Mouse (Mus musculus) spleen, postnatal 4 days (tissue): Measurements from ENCODE around the gene Hand2.

ENCODE experiments used
- DNase-seq, 2 experiments: peaks; one replicate each; pipeline ENCODE4 v3.0.0; 2022; ENCODE audit warnings: low spot score in 2 of 2

Gene Hand2

DNA sequence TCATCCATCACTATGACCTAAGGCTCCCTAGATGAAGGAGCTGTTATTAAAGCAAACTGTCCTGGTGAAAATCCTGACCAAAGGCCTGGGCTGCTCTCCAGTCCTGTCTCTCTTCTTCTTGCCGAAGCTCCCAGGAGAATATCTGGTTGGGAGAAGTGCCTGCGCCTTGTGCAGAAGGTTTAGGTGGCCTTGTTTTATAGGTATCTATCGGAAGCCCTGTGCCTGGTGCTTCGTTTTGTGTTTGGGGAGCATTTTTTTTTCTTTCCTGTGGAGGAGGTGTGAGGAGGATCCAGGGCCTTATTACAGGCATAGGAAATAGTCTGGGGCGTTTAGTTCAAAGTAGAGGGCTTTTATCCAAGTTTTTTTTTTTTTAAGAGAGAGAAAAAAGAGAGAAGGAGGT is 3.9 kb downstream of the Hand2 start:
- DNase-seq, result no peak

GRCm38 (mm10) chr8:57325111-57325891 is 4.5 kb downstream of the Hand2 start:
- no peak for DNase-seq

GRCm38 (mm10) chr8:57326091-57327065 is 5.6 kb downstream of the Hand2 start:
- DNase-seq, result no peak

GRCm38 (mm10) chr8:57327281-57328160 is 6.7 kb downstream of the Hand2 start:
- no peak for DNase-seq

DNA sequence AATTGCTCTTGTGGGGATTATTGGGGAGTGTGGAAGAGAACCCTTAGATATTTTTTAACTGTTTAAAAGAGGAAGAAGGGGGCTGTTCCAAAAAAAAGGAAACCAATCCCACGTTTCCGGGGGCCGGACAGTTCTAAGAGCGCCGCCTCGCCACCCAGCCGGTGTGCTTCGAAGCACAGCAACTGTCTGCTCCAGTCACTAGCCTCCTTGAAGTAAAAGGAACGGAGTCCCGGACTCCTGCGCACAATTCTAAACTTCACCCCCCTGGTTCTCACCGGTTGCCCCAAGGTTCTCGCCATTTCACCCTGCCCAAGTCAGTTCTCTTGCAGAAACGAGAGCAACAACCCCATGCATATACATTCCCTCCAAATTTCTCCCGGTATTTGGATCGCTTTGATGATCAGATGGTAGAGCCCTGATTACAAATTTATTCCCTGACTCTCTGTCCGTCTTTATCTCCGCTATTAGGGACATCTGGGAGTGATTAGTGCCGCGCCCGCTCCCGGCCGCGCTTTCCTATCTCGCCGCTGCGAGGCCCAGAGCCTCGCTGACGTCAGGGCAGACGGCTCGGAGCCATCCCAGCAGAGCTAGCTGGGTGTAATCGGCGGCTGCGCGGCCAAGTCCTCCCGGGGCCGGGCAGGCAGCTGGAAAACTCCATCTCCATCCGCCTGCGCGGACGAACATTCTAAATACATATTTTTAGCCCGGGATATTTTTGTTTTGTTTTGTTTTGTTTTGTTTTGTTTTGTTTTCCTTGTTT is 7.6 kb downstream of the Hand2 start:
- DNase-seq, result no peak

- no peak for DNase-seq
Measured at GRCm38 (mm10) chr8:57328931-57329341, 8.2 kb downstream of the Hand2 start.

GRCm38 (mm10) chr8:57330106-57330505 is 9.3 kb downstream of the Hand2 start:
- DNase-seq, result no peak

DNA sequence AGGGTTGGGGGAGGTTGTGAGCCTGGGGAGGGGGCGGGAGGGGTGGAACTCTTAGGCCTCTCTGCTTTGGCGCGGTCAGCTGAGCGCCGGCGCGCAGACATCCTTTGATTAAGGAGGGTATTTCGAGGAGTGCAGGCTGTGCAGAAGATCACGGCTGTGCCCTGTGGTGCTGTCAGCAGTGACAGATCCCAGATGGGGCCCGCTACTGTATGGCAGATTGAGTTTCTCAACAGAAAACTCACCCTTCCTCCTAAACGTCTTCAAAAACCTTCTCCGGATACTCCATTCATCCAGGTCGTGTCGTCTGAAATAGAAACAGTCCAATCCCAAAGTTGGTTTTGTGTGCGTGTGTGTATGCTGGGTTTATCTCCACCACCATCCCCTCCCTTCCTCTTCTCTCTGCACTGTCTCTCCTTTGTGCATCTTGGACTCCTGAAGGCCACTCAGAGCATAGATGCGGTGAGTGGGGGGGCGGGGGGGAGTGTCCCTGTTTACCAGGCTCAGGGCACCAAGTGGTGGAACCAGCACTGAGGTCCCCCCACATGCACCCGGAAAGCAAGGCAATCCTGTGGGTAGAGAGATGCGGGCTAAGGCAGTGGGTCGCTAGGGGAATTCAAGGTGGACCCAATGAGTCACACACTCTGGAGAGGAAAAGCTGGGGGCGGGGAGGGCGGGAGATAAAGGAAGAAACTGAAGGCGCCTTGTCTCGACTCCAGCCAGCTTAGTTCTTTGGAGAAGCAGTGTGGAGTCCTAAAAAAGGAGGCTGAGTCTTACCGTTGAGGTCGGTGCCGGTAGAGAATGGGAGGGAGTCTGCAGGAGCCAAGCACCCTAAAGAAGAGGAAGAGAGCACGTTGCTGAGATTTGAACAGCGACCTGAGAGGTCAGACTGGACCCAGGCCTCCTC is 11.2 kb downstream of the Hand2 start:
- DNase-seq, result no peak

DNA sequence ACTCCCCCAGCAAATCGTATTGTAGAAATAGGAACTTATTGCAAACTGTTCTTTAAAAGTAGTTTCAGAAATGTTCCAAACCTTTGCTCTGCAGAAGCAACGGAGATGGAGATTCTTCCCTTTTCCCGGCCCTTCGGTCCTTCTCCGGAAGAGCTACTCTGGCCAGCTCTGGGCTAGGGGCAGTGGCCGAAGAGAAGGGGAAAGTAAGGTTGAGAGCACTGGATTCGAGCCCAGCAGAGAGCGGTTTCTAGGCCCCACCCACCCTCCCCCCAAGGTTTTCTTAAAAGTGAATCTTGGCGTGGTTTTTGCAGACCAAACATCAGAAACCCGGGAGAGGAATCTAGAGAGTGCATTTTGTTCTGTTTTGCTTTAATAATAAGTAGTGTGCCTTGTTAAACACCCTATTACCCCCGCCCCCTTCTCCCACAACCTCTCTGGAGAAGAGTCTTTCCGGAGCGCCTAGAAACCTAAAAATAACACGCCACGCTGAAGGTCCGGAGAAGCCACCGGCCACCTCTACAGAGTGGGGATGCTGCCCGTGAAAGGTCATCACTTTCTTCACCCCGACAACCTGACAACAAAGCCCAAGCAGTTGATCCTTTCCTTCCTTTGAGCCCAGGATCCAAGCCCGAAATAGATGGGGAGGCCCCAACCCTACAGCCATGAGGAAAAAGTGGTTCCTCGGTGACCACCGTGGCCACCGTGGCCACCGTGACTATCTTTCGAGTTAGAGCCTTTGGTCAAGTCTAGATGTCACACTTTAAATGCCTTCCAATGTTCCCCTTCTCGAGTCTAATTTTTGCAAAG is 12.1 kb downstream of the Hand2 start:
- no peak for DNase-seq

DNA sequence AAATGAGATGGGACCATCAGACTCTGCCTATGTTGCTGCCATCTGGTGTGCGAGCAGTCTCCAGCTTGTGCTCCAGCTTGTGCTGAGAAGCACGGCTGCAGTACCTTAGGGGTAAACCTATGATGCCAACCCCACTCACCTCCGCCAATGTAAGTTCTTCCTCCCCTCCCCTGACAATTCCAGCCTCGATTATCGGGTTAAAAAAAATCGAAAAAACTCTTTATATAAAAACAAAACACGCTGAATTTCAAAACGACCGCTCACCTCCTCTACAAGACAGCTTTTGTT is 12.6 kb downstream of the Hand2 start:
- no peak for DNase-seq

GRCm38 (mm10) chr8:57333795-57334551 is 13.2 kb downstream of the Hand2 start:
- no peak for DNase-seq

DNA sequence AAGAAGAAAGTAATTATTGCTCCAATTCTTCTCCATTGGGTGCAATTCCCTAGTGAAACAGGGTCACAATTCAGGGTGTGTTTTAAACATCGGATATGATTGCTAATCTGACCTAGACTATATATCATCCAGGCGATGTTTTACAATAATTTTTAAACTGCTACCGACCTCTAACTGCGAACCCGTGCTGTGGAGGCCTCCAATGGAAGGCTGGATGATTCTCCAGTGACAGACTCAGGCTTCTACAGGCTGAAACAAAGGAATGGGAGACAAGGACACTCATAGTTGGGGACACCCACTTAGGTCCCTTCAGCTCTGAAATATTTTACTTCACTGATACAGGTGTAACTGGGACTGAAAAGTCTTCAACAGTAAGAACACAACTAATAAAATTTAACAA is 13.9 kb downstream of the Hand2 start:
- DNase-seq, result no peak

DNA sequence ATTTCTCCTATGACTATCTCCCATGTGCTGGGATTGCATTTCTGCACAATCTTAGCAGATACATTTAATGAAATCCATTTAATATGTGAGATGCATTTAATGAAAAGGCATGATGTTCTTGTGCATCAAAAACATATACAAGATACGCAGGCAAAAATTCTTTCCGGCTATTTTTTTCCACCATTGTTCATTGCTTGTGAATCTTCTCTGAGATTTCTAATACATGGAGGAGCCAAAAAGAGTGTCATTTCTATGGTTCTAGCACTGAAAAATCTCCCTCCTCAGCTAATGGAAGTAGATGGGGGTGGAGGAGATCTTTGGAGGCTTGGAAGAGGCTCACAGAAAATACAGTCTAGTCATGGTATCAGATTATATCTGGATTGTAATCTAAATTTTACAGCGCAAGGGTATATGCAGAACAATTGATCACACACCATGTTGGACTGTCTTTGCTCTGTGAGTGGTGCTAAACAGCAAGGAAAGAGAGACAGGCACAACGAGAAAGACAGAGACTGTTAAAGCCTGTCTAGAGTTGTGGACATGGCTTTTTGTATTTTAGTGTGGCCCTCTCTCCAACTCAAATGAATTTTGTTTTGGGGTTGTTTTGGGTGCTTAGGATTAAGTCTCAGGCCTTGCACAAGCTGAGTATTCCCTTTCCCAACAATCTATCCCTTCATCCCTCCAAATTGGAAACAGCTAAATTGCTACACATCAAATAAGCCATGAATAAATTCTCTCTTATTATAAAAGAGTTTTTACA is 16.7 kb downstream of the Hand2 start:
- DNase-seq, result no peak

- no peak for DNase-seq
Measured at GRCm38 (mm10) chr8:57339711-57340650, 19.2 kb downstream of the Hand2 start.

DNA sequence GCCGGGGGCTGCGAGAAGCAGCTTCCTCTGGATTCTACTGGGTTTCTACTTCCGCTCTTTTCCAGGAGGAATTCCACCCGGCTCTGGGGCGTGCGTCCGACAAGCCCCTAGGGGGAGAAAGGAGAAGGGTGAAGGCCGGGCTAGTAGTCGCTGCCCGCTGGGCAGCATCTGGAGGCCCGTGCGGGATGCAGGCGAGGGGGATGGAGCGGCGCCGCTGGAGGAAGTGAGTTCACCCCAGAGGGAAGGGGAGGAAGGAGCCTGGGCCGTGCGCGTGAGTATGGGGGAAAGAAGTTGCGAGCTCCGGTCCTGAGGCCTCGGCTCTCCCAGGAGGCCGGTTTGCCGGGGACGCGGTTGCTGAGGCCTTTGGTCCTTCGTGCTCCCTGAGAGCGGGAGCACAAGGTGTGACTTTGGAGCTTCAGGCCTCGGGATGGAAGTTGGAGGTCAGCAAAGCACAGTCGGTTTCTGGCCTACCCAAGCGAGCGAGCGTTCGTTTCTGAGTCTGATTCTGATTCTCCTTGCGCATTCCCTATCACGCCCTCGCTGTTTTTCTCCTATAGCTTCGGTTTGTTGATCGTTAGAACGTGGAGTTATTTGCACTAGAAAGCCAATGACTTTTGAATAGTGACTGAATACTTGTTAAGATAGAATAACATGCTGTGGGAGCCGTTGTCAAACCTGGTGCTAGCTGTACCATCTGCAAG is 20.2 kb downstream of the Hand2 start:
- no peak for DNase-seq

- DNase-seq, result no peak
Measured at GRCm38 (mm10) chr8:57341541-57341840, 20.7 kb downstream of the Hand2 start.
